Mouse (Mus musculus) left cerebral cortex, postnatal 4 days (tissue): ENCODE measurements around the gene Arhgef3. TPM values are rescaled to one million over a fixed set of nuclear protein-coding genes. Genes with fewer than 3 reads are reported as not detected.

ENCODE experiments used
- DNase-seq: peaks from one replicate; pipeline ENCODE4 v3.0.0-alpha.2; 2022
- intact Hi-C: fragments of 180-260 bp; cut with DNase I; formaldehyde crosslinking; loops from one replicate; pipeline ENCODE4 v1.15.1; 2025
- total RNA-seq, 2 experiments: library from RNA; stranded (reverse); gene quantifications; 2 replicates each; pipeline ENCODE4 v1.2.3; 2021

Gene Arhgef3
- total RNA-seq, 2 experiments from 2014 or later = 20.1 to 20.9 TPM

GRCm38 (mm10) chr14:27224636-27225035 lies 109.9 kb downstream of the Arhgef3 start:
- intact Hi-C loops = no loop called here
- no peak for DNase-seq

GRCm38 (mm10) chr14:27226288-27226687 lies 111.6 kb downstream of the Arhgef3 start:
- DNase-seq = no peak
- intact Hi-C loops = no loop called here

GRCm38 (mm10) chr14:27228288-27228687 lies 113.6 kb downstream of the Arhgef3 start:
- intact Hi-C loops = no loop called here
- DNase-seq = no peak

DNA sequence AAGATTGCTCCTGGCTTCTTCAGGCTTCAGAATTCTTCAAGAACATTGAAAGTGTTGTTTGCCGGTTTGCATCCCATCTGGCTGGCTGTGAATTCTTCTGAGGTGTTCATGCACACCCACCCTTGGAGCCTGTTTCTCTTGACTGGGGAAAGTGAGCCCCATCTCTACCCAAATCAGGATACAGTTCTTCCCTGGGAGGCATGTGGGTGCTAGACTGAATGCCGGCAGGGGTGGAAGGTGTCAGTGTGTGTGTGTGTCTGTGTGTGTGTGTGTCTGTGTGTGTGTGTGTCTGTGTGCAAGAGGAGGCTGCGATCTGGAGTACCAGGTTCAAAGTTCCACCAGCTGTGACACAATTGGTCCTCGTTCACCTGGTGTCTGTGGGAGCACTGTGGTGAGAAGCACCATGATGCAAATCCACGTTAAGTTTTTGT lies 114.3 kb downstream of the Arhgef3 start:
- DNase-seq = no peak
- intact Hi-C loops = no loop called here

DNA sequence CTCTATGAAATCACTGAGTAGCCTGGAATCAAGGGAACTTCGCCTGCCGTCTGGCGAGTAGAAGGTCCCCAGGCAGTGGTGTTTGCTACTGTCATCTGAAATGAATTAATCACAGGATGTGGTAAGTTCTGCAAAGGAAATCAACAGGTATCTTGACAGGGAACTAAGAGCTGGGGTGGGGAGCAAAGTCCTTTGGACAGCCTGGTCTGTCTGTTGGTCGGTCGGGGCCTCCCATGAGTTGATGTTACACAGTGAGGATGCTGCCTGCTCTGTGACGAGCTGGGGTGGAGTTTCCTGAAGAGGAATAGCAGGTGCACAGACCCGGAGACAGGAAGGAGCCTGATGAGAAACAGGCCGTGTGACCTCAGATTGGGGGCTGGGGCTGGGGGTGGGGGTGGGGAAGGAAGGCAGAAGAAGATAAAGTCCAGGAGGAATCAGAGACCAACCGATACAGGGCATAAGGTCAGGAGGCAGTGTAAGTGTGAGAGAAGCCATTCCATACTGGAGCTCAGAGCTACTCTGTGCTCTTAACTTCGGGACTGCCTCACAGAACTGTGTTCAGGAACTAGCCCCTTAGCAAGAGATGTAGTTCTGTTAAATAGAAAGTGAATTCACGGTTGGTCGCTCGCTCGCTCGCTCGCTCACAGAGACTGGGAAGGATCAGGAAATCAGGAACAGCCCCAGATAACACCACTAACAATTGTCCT lies 114.9 kb downstream of the Arhgef3 start:
- DNase-seq = no peak
- intact Hi-C loops = no loop called here

DNA sequence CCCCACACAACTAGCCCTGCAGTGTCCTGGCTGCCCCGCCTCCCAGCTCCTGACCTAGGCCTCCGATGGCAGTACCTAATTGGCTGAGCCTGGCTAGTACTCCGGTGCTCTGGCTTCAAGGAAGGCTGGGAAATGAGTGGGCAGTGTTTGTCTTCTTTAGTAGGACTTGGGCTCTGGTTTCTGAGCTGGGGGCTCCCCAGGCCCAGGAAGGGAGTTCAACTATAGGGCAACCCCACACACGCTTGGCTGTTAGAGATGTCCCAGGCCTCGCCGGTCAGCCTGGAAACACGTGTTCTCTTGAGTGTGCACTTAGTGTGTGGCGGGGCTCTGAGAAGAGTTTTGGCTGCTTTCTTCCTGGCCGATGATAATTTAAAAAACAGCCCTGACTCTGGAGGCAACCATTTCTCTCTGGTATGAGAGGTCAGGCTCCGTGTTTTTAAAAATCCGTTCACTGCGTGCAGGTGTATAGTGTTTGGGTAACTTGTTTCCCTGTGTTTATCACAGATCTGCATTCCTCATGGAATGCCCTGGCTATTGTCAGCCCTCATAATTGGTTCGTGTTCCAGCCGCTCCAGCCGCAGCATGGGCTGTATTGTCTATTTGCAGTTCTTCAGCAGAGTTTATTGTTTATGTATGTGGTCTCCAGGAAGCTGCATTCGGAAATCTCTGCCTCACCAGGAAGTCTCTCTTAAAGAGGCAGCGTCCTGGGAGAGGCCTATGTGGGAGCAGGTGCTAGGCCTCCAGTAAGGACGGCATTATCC lies 115.7 kb downstream of the Arhgef3 start:
- intact Hi-C loops = no loop called here
- DNase-seq = no peak

- no peak for DNase-seq
These were observed 116.8 kb downstream of the Arhgef3 start for GRCm38 (mm10) chr14:27231506-27231905.

GRCm38 (mm10) chr14:27231974-27232780 lies 117.5 kb downstream of the Arhgef3 start:
- intact Hi-C loops = no loop called here
- no peak for DNase-seq

More at GRCm38 (mm10) chr14:27231506-27231905, 116.8 kb downstream of the Arhgef3 start:
- intact Hi-C loops = no loop called here

DNA sequence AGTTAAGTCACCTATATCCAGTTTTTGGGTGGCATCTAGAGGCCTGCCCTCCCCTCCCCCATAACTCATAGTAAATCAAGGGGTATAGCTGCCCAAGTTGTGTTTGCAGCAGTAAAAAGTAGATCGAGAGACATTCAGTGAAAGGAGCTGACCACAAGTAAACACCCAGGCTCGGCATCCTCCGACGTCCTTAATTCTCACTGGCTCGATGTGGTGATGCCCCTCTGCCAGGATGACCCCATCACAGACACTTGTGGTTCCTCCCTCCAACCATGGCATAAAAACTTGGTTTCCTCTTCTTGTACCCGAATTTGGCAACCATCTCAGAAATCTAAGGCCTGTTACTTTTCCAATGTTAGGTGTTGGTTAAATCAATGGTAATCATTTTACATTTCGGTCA lies 118.4 kb downstream of the Arhgef3 start:
- no peak for DNase-seq
- intact Hi-C loops = no loop called here

DNA sequence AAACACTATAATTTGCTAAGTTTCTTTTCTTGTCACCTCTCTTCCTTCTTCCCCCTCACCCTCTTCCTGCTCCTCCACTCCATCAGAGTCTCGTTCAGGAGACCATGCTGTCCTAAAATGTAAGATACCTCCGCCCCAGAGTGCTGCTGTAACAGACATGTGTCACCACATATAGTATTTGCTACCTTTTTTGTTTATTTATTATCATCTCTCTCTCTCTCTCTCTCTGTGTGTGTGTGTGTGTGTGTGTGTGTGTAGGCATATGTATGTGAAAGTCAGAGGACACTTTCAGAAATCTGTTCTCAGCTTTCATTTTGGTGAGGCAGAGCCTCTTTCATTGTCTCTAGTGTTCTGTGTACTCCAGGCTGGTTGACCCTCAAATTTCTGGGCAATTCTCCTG lies 119.0 kb downstream of the Arhgef3 start:
- no peak for DNase-seq
- intact Hi-C loops = no loop called here

DNA sequence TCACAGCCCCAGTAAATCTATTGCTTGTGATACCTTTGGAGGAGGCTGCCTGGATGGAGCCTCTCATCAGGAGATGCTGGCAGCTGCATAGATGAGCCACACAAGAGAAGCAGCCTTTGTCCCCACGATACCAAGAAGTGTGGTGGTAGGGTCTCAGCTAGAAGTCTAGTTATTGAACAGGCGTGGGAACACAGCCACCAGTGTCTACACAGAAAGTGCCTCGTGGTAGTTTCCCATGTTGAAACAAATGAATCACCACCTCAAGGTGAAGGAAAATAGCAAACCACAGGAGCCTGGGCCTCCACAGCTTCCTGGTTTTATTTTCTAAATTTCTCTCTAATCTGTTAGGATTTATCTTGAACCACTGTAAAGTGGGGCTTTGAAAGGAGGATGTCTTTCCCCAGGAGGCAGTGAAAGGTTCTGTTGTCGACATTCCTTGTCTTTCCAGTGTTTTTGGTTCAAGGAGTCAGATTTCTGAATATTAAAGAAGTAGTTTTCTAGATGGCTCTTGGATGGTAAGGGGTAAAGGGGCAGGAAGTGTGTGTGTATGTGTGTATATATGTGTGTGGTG lies 119.7 kb downstream of the Arhgef3 start:
- DNase-seq = no peak
- intact Hi-C loops = no loop called here

GRCm38 (mm10) chr14:27235897-27236553 lies 121.3 kb downstream of the Arhgef3 start:
- DNase-seq = no peak
- intact Hi-C loops = no loop called here

DNA sequence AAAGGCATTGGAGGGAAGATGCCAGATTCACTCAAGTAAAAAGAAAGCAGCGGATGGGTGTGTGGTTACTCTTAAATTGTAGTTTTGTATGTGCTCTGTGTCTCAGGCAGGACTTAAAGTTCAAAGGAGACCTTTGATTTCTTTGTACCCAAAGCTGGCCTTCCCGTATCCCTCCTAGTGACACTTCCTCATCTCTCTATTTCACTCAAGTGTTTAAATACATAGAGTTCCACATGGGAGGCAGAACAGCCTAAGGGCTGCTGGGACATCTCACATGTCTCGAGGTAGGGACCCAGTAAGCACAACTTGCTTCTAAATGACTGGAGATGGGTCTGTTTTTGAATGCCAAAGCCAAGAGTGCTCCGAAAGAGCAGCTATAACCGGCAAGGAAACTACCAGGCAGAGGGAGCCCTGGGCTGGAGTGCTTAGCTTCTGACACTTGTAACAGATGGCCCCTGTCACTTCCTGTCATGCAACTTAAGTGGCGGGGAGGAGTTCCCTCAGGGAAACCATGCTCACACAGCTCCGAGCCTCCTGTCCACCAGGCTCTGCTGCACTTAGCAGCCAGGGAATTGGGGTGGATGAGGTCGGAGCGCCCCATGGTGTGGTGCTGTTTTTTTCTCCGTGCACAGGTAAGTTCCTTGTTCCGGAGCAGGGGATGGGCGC lies 123.0 kb downstream of the Arhgef3 start:
- peak; percentile 47 for DNase-seq
- intact Hi-C loops = no loop called here

DNA sequence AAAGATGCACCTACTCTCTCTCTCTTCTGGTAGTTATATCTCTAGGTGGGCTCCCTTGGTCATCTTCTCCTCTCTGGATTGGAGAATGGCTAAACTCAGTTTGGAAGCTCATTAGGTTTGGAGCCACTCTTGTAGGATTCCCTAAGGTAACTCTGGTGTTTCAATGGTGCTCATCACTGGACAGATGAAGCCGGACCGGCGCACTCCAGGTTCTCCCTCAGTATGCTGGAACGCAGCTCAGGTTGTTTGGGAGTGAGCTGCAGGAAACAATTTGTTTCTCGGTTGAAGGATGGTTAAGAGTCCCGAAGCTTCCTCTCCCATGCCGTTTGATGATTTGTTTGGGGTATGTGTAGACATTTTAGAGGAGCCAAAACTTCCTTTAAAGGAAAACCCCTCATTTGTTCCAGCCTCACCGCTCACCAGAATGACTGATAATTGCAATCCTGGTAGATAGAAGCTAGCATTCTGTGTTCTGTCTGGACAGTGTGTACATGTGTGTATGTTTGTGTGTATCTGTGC lies 124.0 kb downstream of the Arhgef3 start:
- no peak for DNase-seq
- intact Hi-C loops = no loop called here

- intact Hi-C loops = no loop called here
- no peak for DNase-seq
These were observed 124.9 kb downstream of the Arhgef3 start for GRCm38 (mm10) chr14:27239551-27240091.

GRCm38 (mm10) chr14:27242253-27242652 lies 127.6 kb downstream of the Arhgef3 start:
- no peak for DNase-seq
- intact Hi-C loops = no loop called here

GRCm38 (mm10) chr14:27242769-27243168 lies 128.1 kb downstream of the Arhgef3 start:
- DNase-seq = no peak
- intact Hi-C loops = no loop called here

DNA sequence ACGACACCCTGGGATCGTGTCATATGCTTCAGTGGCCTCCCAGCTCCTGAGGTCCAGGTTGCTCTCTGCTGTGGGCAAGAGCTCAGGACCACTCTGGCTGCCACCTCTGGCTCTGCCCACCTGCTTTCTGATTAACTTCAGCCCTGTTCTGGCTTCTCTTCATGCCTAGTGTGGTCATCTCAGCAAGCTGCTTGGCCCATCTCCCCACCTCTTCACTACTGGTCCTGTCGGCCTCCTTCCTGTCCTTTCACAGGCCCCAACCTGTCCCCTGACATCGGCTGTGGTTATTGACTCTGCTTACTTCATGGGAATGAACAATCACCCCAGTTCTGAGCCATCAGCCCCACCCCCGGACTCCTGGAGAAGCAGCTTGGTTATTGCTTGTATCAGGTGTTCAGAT lies 128.9 kb downstream of the Arhgef3 start:
- DNase-seq = no peak
- intact Hi-C loops = no loop called here

- DNase-seq = no peak
- intact Hi-C loops = loop anchor here (2.0 kb wide), 1 partner anchor 62 kb away; no protein-coding TSS in a partner anchor
These were observed 130.2 kb downstream of the Arhgef3 start for GRCm38 (mm10) chr14:27244898-27245297.
